Mouse (Mus musculus) midbrain, embryonic 13.5 days (tissue): ENCODE results near the gene Tmem141. TPM values are rescaled to one million over a fixed set of nuclear protein-coding genes. Genes with fewer than 3 reads are reported as not detected.
A peak's percentile ranks its signal among the peaks of the same experiment; 100 is the strongest.

Source experiments
- ATAC-seq: fragments of 200-750 bp; cut with Nextera tagmentation; 2 replicates; pipeline ENCODE4 v1.8.0; 2017; ENCODE audit warnings: mild to moderate bottlenecking, moderate TSS enrichment, moderate library complexity
- H3K27ac ChIP-seq: fragments of 300-500 bp; sonication (generic); 2 replicates; pipeline ENCODE4 v1.5.1; 2015; ENCODE audit warnings: inconsistent platforms, mild to moderate bottlenecking, moderate library complexity
- H3K27me3 ChIP-seq: fragments of 300-500 bp; sonication (generic); 2 replicates; pipeline ENCODE4 v1.6.1; 2015; ENCODE audit warnings: mild to moderate bottlenecking, inconsistent platforms
- H3K36me3 ChIP-seq: fragments of 300-500 bp; sonication (generic); 2 replicates; pipeline ENCODE4 v1.6.1; 2015; ENCODE audit warnings: mild to moderate bottlenecking, inconsistent platforms
- H3K4me1 ChIP-seq: fragments of 300-500 bp; sonication (generic); replicated peaks from 2 replicates; pipeline ENCODE4 v1.6.1; 2015; ENCODE audit warnings: inconsistent platforms
- H3K4me2 ChIP-seq: fragments of 300-500 bp; sonication (generic); replicated peaks from 2 replicates; pipeline ENCODE4 v1.6.1; 2015; ENCODE audit warnings: moderate library complexity, mild to moderate bottlenecking, inconsistent platforms
- H3K4me3 ChIP-seq: fragments of 300-500 bp; sonication (generic); replicated peaks from 2 replicates; pipeline ENCODE4 v1.5.1; 2015; ENCODE audit warnings: mild to moderate bottlenecking, inconsistent platforms
- H3K9ac ChIP-seq: fragments of 300-500 bp; sonication (generic); replicated peaks from 2 replicates; pipeline ENCODE4 v1.6.1; 2015; ENCODE audit warnings: mild to moderate bottlenecking, inconsistent platforms
- H3K9me3 ChIP-seq: fragments of 300-500 bp; sonication (generic); 2 replicates; pipeline ENCODE4 v1.6.1; 2016; ENCODE audit warnings: mild to moderate bottlenecking, inconsistent platforms
- WGBS: fragments of 180-500 bp; shearing (Covaris S2); methylation state at CpG from one replicate; pipeline ENCODE4 v1.1.7; 2015; 5-methylcytosine and 5-hydroxymethylcytosine counted together
- polyA plus RNA-seq: library from polyadenylated mRNA; unstranded; fragments of >200 nt; fragmentation: Nextera tagmentation; extraction: Ambion mirVana; gene quantifications from 2 replicates; pipeline ENCODE4 v1.2.1, GENCODE M21; 2015

Gene Tmem141
- polyA plus RNA-seq, 1 experiment from 2014 or later, result 27.5 TPM

DNA sequence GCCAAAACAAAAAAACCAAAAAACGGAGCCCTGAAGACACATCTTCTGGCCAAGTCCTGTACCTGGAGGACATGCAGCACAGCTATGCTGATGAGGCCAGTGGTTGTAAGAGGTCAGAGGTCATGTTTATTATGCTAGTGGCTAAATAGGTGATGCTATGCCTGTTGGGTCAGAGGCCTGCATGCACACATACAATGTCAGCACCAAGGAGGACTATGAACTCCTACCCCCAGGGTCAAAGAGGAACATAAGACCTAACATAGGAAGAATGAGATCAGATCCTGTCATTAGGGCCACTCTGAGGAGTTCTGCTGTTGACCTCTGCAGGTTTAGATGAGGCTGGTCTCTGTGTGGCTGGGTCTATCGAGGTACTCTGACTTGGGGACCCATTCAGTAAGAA lies 21.8 kb downstream of the Tmem141 start:
- H3K27ac ChIP-seq, result no peak overlapping the region
- H3K4me3 ChIP-seq, result no peak overlapping the region
- 97% methylated on average over 2 of the region's 2 CpGs for WGBS
- no peak overlapping the region for H3K9ac ChIP-seq
- H3K36me3 ChIP-seq, result peaks cover 84% of the 10 kb centered on the region
- no peak for ATAC-seq
- H3K4me2 ChIP-seq, result no peak overlapping the region
- no peaks in the 10 kb centered on the region for H3K9me3 ChIP-seq
- no peaks in the 10 kb centered on the region for H3K27me3 ChIP-seq
- H3K4me1 ChIP-seq, result no peaks in the 10 kb centered on the region

DNA sequence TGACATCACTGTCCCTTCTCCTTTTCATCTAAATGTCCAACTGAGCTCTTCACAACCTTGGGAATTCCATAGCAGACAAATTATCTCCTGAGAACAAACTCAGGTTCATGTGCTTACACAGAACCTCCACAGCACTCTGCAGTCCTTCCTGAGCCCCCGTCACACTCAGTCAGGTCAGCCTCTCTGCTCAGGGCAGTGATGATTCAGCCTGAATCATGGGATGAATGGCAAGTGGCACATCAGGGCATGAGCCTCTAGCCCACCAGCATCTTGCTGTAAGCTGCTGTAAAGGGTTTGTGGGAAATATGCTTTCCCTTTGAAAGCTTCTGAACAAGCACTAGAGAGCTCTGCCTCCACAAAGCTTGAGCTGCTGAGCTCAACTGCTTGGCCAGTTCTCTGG lies 23.1 kb downstream of the Tmem141 start:
- H3K4me2 ChIP-seq, result no peak overlapping the region
- no peak overlapping the region for H3K4me3 ChIP-seq
- peaks cover 91% of the 10 kb centered on the region for H3K36me3 ChIP-seq
- H3K9me3 ChIP-seq, result no peaks in the 10 kb centered on the region
- 94% methylated on average over 1 of the region's 1 CpGs for WGBS
- no peak overlapping the region for H3K9ac ChIP-seq
- ATAC-seq, result no peak
- no peak overlapping the region for H3K27ac ChIP-seq
- no peaks in the 10 kb centered on the region for H3K27me3 ChIP-seq
- no peaks in the 10 kb centered on the region for H3K4me1 ChIP-seq

DNA sequence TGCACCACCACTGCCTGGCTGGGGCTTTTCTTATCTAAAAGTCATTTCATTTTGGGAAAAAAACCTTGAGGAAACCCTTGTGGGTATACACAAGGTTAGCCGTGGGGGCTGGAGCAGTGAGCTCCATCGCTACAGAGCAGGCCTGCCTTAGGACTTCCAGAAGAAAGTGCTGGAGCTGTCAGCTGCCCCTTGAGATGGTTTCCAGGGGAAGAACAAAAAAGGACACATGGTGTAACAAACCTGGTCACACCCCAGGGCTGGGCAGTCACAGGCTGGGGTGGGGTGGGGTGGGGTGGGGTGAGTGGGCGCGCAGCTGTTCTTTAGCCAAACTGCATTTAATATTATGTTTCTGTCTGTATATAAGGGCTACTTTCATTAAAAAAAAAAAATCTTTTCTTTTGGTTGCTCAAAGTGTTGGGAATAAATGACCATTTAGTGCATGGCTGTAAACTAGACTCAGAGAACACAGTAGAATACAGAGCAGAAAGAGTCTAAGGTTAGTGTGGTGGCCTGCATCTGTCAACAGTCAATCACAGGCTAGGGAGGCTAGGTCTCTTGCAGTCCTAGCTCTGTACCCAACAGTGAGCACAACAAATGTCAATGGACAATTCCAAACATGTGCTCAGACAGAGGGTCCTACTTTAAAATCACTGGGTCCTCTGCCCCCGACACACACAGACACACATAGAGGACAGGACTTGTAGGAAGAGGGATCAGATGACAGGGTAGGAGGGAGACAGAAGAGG lies 24.9 kb downstream of the Tmem141 start:
- Histone ChIP-seq H3K36me3 (peaks cover 95% of the 10 kb centered on the region), H3K27me3 (no peaks in the 10 kb centered on the region), H3K9me3 (no peaks in the 10 kb centered on the region), H3K4me2 (no peak overlapping the region), H3K9ac (no peak overlapping the region), H3K27ac (no peak overlapping the region), H3K4me1 (no peaks in the 10 kb centered on the region), H3K4me3 (no peak overlapping the region)
- ATAC-seq, result no peak
- WGBS, result 95% methylated on average over 5 of the region's 5 CpGs

DNA sequence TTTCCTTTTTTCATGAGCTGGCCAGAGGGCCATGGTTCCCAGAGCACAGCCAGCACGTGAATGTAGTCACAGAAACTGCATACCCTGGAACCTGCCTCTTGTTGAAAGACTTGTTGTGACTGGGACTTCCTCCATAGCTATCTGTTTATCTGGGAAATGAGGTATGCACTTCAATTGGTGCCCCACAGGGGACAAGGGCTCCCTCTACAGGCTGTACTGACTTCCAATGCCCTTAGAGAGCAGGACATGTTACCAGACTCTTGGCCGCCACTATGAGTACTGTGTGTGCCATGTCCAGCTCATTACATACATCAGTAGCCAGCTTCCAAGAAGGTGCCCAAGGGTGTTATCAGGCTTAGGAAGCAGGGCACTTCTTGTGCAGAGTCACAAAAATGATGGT lies 29.9 kb downstream of the Tmem141 start:
- 92% methylated on average over 2 of the region's 2 CpGs for WGBS
- no peak overlapping the region for H3K9ac ChIP-seq
- no peaks in the 10 kb centered on the region for H3K27me3 ChIP-seq

DNA sequence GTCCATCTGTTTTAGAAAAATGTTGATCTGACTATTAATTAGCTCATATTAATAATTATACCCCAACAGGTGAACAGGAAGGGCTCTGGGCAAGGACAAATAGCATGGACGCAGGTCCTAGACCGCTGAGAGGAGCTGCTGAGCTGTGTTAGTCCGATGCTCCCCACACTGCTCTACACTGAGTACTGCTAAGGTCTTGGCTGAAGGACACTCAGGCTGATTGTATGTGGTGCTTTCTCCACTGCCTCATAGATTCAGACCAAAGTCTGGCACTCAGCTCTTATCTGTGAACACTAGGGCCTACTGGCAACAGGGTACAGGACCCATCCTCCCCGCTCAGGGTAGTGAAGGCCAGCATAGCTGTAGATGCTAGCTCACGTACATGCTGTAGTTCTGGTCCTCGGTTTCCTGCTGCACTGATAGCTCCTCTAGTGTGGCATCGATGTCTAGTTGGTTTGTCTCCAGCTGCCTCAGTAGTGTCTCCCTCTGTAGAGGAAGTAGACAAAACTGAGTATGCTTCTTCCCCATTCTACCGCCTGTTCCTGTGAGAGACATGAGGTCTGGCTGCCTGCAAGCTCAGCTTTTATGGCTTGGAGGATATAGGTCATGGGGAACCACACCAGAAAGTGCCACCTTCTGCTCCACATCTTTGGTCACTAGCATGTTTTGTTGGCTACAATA lies 33.4 kb downstream of the Tmem141 start:
- WGBS, result 97% methylated on average over 8 of the region's 8 CpGs
- Histone ChIP-seq H3K36me3 (peaks cover 97% of the 10 kb centered on the region), H3K4me1 (peaks cover 3% of the 10 kb centered on the region; the same call in 1 of the 2 replicates)

More for the DNA sequence above, 29.9 kb downstream of the Tmem141 start:
- ATAC-seq, result no peak
- Histone ChIP-seq H3K4me3 (no peak overlapping the region), H3K4me2 (no peak overlapping the region), H3K27ac (no peak overlapping the region), H3K9me3 (no peaks in the 10 kb centered on the region), H3K36me3 (peaks cover 93% of the 10 kb centered on the region), H3K4me1 (no peaks in the 10 kb centered on the region)

GRCm38 (mm10) chr2:25587290-25587689 lies 34.5 kb downstream of the Tmem141 start:
- Histone ChIP-seq H3K27ac (no peak overlapping the region), H3K36me3 (peaks cover 92% of the 10 kb centered on the region), H3K4me1 (peaks cover 14% of the 10 kb centered on the region), H3K9ac (no peak overlapping the region), H3K4me2 (no peak overlapping the region), H3K4me3 (no peak overlapping the region), H3K9me3 (no peaks in the 10 kb centered on the region), H3K27me3 (no peaks in the 10 kb centered on the region)
- ATAC-seq, result no peak
- 94% methylated on average over 8 of the region's 8 CpGs for WGBS

More for the DNA sequence above, 33.4 kb downstream of the Tmem141 start:
- Histone ChIP-seq H3K9me3 (no peaks in the 10 kb centered on the region), H3K4me3 (no peak overlapping the region), H3K9ac (no peak overlapping the region), H3K27ac (no peak overlapping the region), H3K4me2 (no peak overlapping the region), H3K27me3 (no peaks in the 10 kb centered on the region)
- no peak for ATAC-seq

DNA sequence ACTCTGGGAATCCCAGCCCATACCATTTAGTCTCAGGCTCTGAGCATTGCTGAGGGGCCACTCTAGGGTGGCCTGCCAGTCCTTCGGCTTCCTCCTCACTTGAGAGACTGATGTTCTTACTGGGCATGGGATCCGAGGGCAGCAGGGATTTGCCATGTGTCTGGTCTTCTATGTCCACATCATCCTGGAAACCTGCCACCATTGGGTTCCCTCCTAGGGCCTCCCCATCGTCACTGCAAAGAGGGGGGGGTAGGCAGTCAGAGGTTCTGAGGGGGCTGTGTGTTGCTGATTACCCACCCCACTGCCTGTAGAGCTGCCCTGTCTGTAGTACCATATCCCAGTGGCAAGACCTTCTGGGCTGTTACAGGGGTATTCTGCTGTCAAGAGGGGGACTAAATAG lies 36.2 kb downstream of the Tmem141 start:
- no peak for ATAC-seq
- Histone ChIP-seq H3K9me3 (no peaks in the 10 kb centered on the region), H3K9ac (no peak overlapping the region), H3K4me1 (peaks cover 29% of the 10 kb centered on the region), H3K4me3 (no peak overlapping the region), H3K27me3 (peaks cover 6% of the 10 kb centered on the region), H3K36me3 (peaks cover 75% of the 10 kb centered on the region), H3K27ac (no peak overlapping the region), H3K4me2 (no peak overlapping the region)
- 94% methylated on average over 3 of the region's 3 CpGs for WGBS

GRCm38 (mm10) chr2:25584856-25585255 lies 36.9 kb downstream of the Tmem141 start:
- H3K9me3 ChIP-seq, result no peaks in the 10 kb centered on the region
- ATAC-seq, result no peak
- no peak overlapping the region for H3K4me3 ChIP-seq
- H3K27ac ChIP-seq, result no peak overlapping the region
- 89% methylated on average over 4 of the region's 4 CpGs for WGBS
- no peak overlapping the region for H3K4me2 ChIP-seq
- no peak overlapping the region for H3K9ac ChIP-seq
- H3K4me1 ChIP-seq, result peaks cover 36% of the 10 kb centered on the region
- peaks cover 14% of the 10 kb centered on the region for H3K27me3 ChIP-seq
- H3K36me3 ChIP-seq, result peaks cover 68% of the 10 kb centered on the region

DNA sequence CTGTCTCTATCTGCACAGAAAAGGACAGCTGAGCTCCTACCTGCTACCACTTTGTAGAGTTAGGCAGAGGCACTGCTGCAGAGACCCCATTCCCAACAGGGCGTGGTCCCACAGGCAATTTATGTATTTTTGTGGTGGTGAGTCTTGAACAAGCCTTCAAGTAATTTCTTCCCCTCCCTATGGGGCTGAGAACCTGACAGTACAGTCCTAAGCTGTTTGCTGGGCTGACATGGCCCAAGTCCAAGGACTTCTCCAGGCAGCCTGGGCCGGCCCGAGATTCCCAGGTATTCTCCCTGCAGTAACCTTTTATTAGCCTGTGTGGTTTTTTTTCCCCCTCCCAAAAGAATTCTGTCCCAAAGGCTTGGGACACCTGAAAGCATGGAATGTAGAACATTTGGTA lies 37.7 kb downstream of the Tmem141 start:
- H3K9ac ChIP-seq, result no peak overlapping the region
- no peak overlapping the region for H3K4me2 ChIP-seq
- H3K36me3 ChIP-seq, result peaks cover 61% of the 10 kb centered on the region

GRCm38 (mm10) chr2:25583571-25583970 lies 38.2 kb downstream of the Tmem141 start:
- peaks cover 46% of the 10 kb centered on the region for H3K4me1 ChIP-seq

More for the DNA sequence above, 37.7 kb downstream of the Tmem141 start:
- 95% methylated on average over 3 of the region's 3 CpGs for WGBS
- Histone ChIP-seq H3K4me1 (peaks cover 43% of the 10 kb centered on the region), H3K9me3 (no peaks in the 10 kb centered on the region), H3K27ac (no peak overlapping the region), H3K4me3 (no peak overlapping the region), H3K27me3 (peaks cover 21% of the 10 kb centered on the region)
- no peak for ATAC-seq

DNA sequence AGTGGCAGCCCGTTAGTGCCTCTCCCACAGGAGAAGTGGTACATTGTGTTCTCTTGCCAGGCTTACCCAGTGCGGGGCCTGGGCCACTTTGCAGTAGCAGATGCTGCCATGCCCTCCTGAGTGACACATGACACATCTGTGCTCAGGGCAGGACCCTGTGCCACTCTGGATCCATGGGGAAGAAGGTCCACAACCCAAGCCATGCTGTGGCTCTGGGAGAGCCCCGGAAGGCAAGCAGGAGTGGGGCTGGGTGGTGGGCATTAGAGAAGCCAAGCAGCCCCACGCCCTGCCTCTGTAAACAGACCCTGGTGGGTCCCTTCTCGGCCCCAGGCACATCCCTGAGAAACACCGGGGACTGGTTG lies 38.7 kb downstream of the Tmem141 start:
- Histone ChIP-seq H3K27ac (no peak overlapping the region), H3K36me3 (peaks cover 51% of the 10 kb centered on the region), H3K9me3 (no peaks in the 10 kb centered on the region), H3K27me3 (peaks cover 31% of the 10 kb centered on the region), H3K4me2 (no peak overlapping the region), H3K9ac (0 out of 2 replicates have a peak overlapping the region, but pooled peaks have one; percentile 14), H3K4me3 (no peak overlapping the region), H3K4me1 (peaks cover 50% of the 10 kb centered on the region)
- ATAC-seq, result no peak
- 82% methylated on average over 6 of the region's 6 CpGs for WGBS

More at GRCm38 (mm10) chr2:25583571-25583970, 38.2 kb downstream of the Tmem141 start:
- peaks cover 56% of the 10 kb centered on the region for H3K36me3 ChIP-seq
- 74% methylated on average over 4 of the region's 4 CpGs for WGBS
- no peaks in the 10 kb centered on the region for H3K9me3 ChIP-seq
- peaks cover 26% of the 10 kb centered on the region for H3K27me3 ChIP-seq
- H3K9ac ChIP-seq, result no peak overlapping the region
- no peak overlapping the region for H3K4me2 ChIP-seq
- no peak for ATAC-seq
- H3K4me3 ChIP-seq, result no peak overlapping the region
- no peak overlapping the region for H3K27ac ChIP-seq

DNA sequence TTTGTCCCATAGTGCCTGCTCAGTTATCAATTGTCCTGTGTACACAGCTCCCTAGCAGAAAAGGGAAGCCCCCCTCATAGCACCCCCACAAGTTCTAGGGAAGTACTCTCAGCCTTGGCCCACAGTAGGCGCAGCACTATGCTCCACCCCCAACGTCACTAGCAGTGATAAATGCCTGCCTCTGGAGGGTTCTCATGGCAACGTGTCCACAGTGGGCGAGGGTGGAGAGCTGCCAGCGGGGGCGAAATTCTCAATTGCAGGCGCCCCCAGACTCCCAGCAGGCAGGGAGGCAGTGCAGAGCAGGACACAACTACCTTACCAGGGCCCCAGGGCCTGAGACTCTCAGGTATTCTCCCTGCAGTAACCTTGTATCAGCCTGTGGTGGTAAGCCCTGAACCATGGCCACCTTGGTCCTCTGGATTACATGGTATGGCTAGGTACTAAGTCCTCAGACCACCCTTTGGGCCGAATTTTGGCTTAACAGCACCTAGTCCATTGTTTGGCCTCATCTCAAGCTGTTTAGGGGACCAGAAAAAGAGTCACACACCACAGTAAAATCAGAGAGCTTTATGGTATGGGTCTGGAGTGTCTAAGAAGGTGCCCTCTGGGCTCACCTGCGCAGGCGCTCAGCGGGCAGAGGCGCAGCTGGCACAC lies 39.2 kb downstream of the Tmem141 start:
- 0 out of 2 replicates have a peak overlapping the region, but pooled peaks have one; percentile 28 for H3K9ac ChIP-seq
- H3K27ac ChIP-seq, result no peak overlapping the region
- 49% methylated on average over 12 of the region's 12 CpGs for WGBS
- peaks cover 47% of the 10 kb centered on the region for H3K36me3 ChIP-seq
- no peak overlapping the region for H3K4me2 ChIP-seq
- ATAC-seq, result 0 out of 2 replicates have a peak, but pooled peaks have one; percentile 8
- H3K9me3 ChIP-seq, result no peaks in the 10 kb centered on the region
- peaks cover 55% of the 10 kb centered on the region for H3K4me1 ChIP-seq
- peaks cover 36% of the 10 kb centered on the region for H3K27me3 ChIP-seq
- no peak overlapping the region for H3K4me3 ChIP-seq
